Mouse (Mus musculus) forebrain, embryonic 11.5 days (tissue): ENCODE results near the gene D930048N14Rik. TPM values are rescaled to one million over a fixed set of nuclear protein-coding genes. Genes with fewer than 3 reads are reported as not detected.
A peak's percentile ranks its signal among the peaks of the same experiment; 100 is the strongest.
"Not testable (repeated sequence)": the region's sequence is repeated elsewhere in the genome, so short reads cannot be mapped to it uniquely, and the experiment has no call there.

Source experiments
- ATAC-seq: fragments of 200-750 bp; cut with Nextera tagmentation; replicated peaks from 2 replicates; pipeline ENCODE4 v1.8.0; 2017; ENCODE audit warnings: moderate TSS enrichment; ENCODE audit not compliant: low FRiP score
- DNase-seq: peaks from one replicate; pipeline ENCODE4 v3.0.0-alpha.2; 2017; ENCODE audit warnings: low spot score
- H3K27ac ChIP-seq: fragments of 300-500 bp; sonication (generic); 2 replicates; pipeline ENCODE4 v1.5.1; 2014; ENCODE audit warnings: low read depth, low read length
- H3K27me3 ChIP-seq: fragments of 300-500 bp; sonication (generic); 2 replicates; pipeline ENCODE4 v1.6.1; 2014; ENCODE audit warnings: mild to moderate bottlenecking, low read length, mixed read lengths; ENCODE audit not compliant: control insufficient read depth, insufficient read depth
- H3K36me3 ChIP-seq: fragments of 300-500 bp; sonication (generic); 2 replicates; pipeline ENCODE4 v1.6.1; 2014; ENCODE audit warnings: mild to moderate bottlenecking, low read length, moderate library complexity, mixed read lengths; ENCODE audit not compliant: control insufficient read depth, insufficient read depth
- H3K4me1 ChIP-seq: fragments of 300-500 bp; sonication (generic); replicated peaks from 2 replicates; pipeline ENCODE4 v1.6.1; 2014; ENCODE audit warnings: low read length, mixed read lengths; ENCODE audit not compliant: control insufficient read depth, insufficient read depth
- H3K4me2 ChIP-seq: fragments of 300-500 bp; sonication (generic); 2 replicates; pipeline ENCODE4 v1.6.1; 2014; ENCODE audit warnings: low read depth, mild to moderate bottlenecking, low read length, moderate library complexity, mixed read lengths; ENCODE audit not compliant: severe bottlenecking
- H3K4me3 ChIP-seq: fragments of 300-500 bp; sonication (generic); 2 replicates; pipeline ENCODE4 v1.5.1; 2014; ENCODE audit warnings: low read depth, low read length
- H3K9ac ChIP-seq: fragments of 300-500 bp; sonication (generic); 2 replicates; pipeline ENCODE4 v1.6.1; 2014; ENCODE audit warnings: low read length
- H3K9me3 ChIP-seq: fragments of 300-500 bp; sonication (generic); 2 replicates; pipeline ENCODE4 v1.6.1; 2016; ENCODE audit warnings: low read length, mixed read lengths; ENCODE audit not compliant: control insufficient read depth
- WGBS: fragments of 180-500 bp; shearing (Covaris S2); extraction: QIAGEN DNeasy Blood & Tissue Kit; methylation state at CpG from one replicate; pipeline ENCODE4 v1.1.7; 2014; 5-methylcytosine and 5-hydroxymethylcytosine counted together
- polyA plus RNA-seq: library from polyadenylated mRNA; unstranded; fragments of >200 nt; fragmentation: Nextera tagmentation; extraction: Ambion mirVana; gene quantifications from 2 replicates; pipeline ENCODE4 v1.2.1, GENCODE M21; 2014

D930048N14Rik gene
- polyA plus RNA-seq, 1 experiment from 2014 or later, result 1.1 TPM

DNA sequence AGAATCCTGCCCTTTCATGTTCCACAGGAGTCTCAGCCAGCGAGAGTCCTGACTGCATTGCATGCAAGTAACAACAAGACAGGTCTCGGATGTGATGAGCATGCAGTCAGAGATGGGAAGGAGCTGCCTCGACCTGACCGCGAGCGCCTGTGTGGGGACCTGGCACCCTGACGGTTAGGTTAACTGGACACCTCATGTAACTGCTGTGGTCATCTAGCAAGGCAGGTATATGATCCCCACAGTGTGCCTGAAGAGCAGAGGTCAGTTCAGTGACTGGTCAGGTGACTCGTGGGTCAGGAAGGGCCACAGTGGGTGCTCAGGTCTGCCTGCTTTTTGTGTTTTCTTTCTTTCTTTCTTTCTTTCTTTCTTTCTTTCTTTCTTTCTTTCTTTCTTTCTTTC is 31.2 kb downstream of the D930048N14Rik start:
- H3K9me3 ChIP-seq, result no peaks in the 10 kb centered on the region
- 48% methylated on average over 8 of the region's 8 CpGs for WGBS
- no peaks in the 10 kb centered on the region for H3K36me3 ChIP-seq
- DNase-seq (no peak), ATAC-seq (no peak)
- no peak overlapping the region for H3K9ac ChIP-seq
- H3K4me2 ChIP-seq, result no peak overlapping the region
- H3K4me3 ChIP-seq, result no peak overlapping the region
- no peaks in the 10 kb centered on the region for H3K27me3 ChIP-seq
- H3K27ac ChIP-seq, result no peak overlapping the region
- no peaks in the 10 kb centered on the region for H3K4me1 ChIP-seq

DNA sequence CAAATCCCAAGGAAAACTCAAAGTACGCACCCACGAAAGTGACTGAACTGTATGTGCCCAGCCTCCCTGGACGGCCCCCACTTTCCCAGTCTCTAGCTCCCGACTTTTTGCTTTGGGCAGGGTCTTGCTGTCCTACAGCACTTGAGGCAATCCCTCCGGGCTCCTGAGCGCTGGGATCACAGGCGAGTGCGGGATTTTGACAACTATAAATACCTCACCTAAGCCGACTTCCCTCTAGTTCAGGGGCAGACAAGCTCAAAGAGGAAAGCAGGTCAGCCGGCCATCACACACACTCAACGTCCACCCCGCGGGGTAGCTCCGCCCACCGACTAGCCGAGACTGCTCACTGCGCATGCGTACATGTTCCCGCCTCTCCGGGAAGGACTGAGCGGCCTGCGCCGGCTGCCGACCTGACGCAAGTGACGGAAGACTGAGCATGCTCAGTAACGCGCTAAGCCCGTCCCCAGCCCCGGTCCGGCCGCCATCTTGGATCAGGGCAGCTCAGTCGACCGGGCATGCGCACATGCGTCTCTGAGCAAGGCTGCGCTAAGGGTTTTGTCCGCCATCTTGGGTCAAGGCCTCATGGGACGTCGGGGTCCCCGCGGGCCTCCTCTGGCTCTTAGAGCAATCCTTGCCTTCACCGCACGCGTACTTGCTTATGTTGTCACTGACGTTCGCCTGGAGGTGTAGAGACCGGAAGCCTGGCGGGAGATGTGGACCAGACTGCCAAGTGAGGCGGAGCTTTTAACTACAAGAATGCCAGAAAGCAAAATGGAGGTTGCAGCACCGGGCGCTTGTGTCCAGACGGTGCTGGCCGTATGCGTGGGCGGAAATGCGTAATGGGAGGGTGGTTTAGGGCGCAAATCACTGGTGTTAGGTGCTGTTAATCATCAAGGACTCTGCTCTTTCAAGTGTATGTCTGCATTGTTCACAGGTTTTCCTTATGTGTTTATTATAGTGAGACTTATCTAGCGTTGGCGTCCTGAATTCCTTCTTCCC is 37.9 kb downstream of the D930048N14Rik start, which contains the start of gene 0610009B22Rik:
TSS of gene 0610009B22Rik (minus strand) at position 545 of the 999 bp plus-strand sequence.
- Histone ChIP-seq H3K36me3 (no peaks in the 10 kb centered on the region), H3K4me2 (peak within 1 kb of the TSS; percentile 75), H3K27ac (peak within 1 kb of the TSS; percentile 99), H3K4me3 (peak within 1 kb of the TSS; percentile 65), H3K9me3 (no peaks in the 10 kb centered on the region), H3K4me1 (no peaks in the 10 kb centered on the region), H3K27me3 (no peaks in the 10 kb centered on the region), H3K9ac (peak within 1 kb of the TSS; percentile 81)
- ATAC-seq, result peak; percentile 99
- under 1% methylated on average over 60 of the region's 60 CpGs for WGBS
- DNase-seq, result peak; percentile 100

DNA sequence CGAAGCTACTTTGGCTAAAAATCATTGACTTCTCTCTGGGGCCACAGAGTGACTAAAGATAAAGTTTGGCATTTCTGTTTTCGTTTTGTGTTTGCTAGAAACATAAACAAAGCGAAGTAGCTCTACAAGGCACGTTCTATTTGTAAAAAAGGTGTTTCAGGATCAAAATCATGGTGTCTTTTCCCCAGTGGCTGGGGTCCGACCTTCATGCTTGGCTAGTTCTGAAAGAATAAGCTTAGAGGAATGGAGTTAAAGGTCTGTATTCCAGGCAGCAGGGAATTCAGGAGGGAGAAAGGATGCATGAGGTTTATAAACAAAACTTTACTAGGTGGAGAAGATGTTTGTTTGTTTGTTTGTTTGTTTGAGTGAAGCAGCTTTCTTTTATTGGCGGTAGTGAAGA is 38.6 kb downstream of the D930048N14Rik start:
- WGBS, result 25% methylated on average over 6 of the region's 6 CpGs
- Histone ChIP-seq H3K36me3 (no peaks in the 10 kb centered on the region), H3K9me3 (no peaks in the 10 kb centered on the region), H3K4me1 (no peaks in the 10 kb centered on the region), H3K27me3 (no peaks in the 10 kb centered on the region), H3K4me2 (peak overlapping the region; percentile 48), H3K4me3 (peak overlapping the region; percentile 65), H3K27ac (peak overlapping the region; percentile 99; the same call in 1 of the 2 replicates), H3K9ac (peak overlapping the region; percentile 81)
- no peak for ATAC-seq
- no peak for DNase-seq

GRCm38 (mm10) chr11:51690597-51690996 is 39.8 kb downstream of the D930048N14Rik start:
- not testable (repeated sequence) for DNase-seq, H3K4me3 ChIP-seq, H3K27me3 ChIP-seq, H3K4me2 ChIP-seq, H3K27ac ChIP-seq, H3K4me1 ChIP-seq, ATAC-seq, H3K36me3 ChIP-seq, H3K9ac ChIP-seq, H3K9me3 ChIP-seq
- WGBS, result 83% methylated on average over 1 of the region's 3 CpGs

- Histone ChIP-seq H3K4me3 (no peak overlapping the region), H3K4me1 (no peaks in the 10 kb centered on the region), H3K27me3 (no peaks in the 10 kb centered on the region), H3K4me2 (no peak overlapping the region), H3K9me3 (no peaks in the 10 kb centered on the region), H3K36me3 (no peaks in the 10 kb centered on the region; the same call in 1 of the 2 replicates), H3K9ac (no peak overlapping the region), H3K27ac (no peak overlapping the region)
- DNase-seq (no peak), ATAC-seq (no peak)
- 91% methylated on average over 3 of the region's 3 CpGs for WGBS
These were observed 44.2 kb downstream of the D930048N14Rik start for GRCm38 (mm10) chr11:51694984-51695383.

GRCm38 (mm10) chr11:51702831-51703230 is 52.1 kb downstream of the D930048N14Rik start:
- Histone ChIP-seq H3K4me2 (no peak overlapping the region), H3K27me3 (no peaks in the 10 kb centered on the region), H3K36me3 (no peaks in the 10 kb centered on the region; the same call in 1 of the 2 replicates), H3K4me3 (no peak overlapping the region), H3K4me1 (no peaks in the 10 kb centered on the region), H3K27ac (no peak overlapping the region), H3K9me3 (no peaks in the 10 kb centered on the region), H3K9ac (no peak overlapping the region)
- ATAC-seq (no peak), DNase-seq (no peak)
- WGBS, result 76% methylated on average over 3 of the region's 3 CpGs

GRCm38 (mm10) chr11:51703379-51703998 is 52.7 kb downstream of the D930048N14Rik start:
- H3K9me3 ChIP-seq, result no peaks in the 10 kb centered on the region
- ATAC-seq (no peak), DNase-seq (peak; percentile 58)
- no peaks in the 10 kb centered on the region for H3K27me3 ChIP-seq
- no peak overlapping the region for H3K9ac ChIP-seq
- H3K4me3 ChIP-seq, result no peak overlapping the region
- WGBS, result 64% methylated on average over 10 of the region's 10 CpGs
- H3K4me1 ChIP-seq, result no peaks in the 10 kb centered on the region
- H3K4me2 ChIP-seq, result no peak overlapping the region
- H3K36me3 ChIP-seq, result no peaks in the 10 kb centered on the region; the same call in 1 of the 2 replicates
- no peak overlapping the region for H3K27ac ChIP-seq

DNA sequence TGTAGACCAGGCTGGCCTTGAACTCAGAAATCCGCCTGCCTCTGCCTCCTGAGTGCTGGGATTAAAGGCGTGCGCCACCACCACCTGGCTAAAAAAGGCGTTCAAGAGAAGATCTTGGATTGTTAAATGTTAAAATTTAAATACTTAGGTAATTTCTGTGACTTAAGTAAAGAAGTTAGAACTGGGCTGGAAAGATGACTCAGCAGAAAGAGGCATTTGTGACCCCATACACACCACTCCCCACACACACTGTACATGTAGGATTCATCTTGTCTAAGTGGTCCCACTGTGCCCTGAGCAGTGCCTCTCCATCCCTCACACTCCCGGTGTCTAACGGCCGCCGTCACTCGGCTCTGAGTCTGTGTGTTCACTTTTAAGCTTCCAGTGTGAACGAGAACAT is 55.7 kb downstream of the D930048N14Rik start:
- DNase-seq (no peak), ATAC-seq (no peak)
- H3K27me3 ChIP-seq, result no peaks in the 10 kb centered on the region
- H3K4me3 ChIP-seq, result no peak overlapping the region
- no peak overlapping the region for H3K9ac ChIP-seq
- WGBS, result 95% methylated on average over 10 of the region's 10 CpGs
- no peaks in the 10 kb centered on the region for H3K9me3 ChIP-seq
- no peaks in the 10 kb centered on the region for H3K4me1 ChIP-seq
- H3K27ac ChIP-seq, result no peak overlapping the region
- no peak overlapping the region for H3K4me2 ChIP-seq
- H3K36me3 ChIP-seq, result no peaks in the 10 kb centered on the region; the same call in 1 of the 2 replicates
